Mouse (Mus musculus) heart, embryonic 13.5 days (tissue): Measurements from ENCODE around the gene Ntrk1. TPM values are rescaled to one million over a fixed set of nuclear protein-coding genes. Genes with fewer than 3 reads are reported as not detected.
"Not testable (repeated sequence)": the region's sequence is repeated elsewhere in the genome, so short reads cannot be mapped to it uniquely, and the experiment has no call there.

Experiments
- ATAC-seq: fragments of 200-750 bp; cut with Nextera tagmentation; 2 replicates; pipeline ENCODE4 v1.8.0; 2017; ENCODE audit warnings: moderate TSS enrichment; ENCODE audit not compliant: insufficient number of reproducible peaks, low FRiP score, low TSS enrichment; ENCODE audit errors: extremely low read depth
- H3K27ac ChIP-seq: fragments of 300-500 bp; sonication (generic); replicated peaks from 2 replicates; pipeline ENCODE4 v1.5.1; 2015; ENCODE audit warnings: moderate library complexity, mild to moderate bottlenecking, inconsistent platforms
- H3K27me3 ChIP-seq: fragments of 300-500 bp; sonication (generic); replicated peaks from 2 replicates; pipeline ENCODE4 v1.6.1; 2015; ENCODE audit warnings: mild to moderate bottlenecking, inconsistent platforms
- H3K36me3 ChIP-seq: fragments of 300-500 bp; sonication (generic); 2 replicates; pipeline ENCODE4 v1.6.1; 2015; ENCODE audit warnings: mild to moderate bottlenecking, inconsistent platforms
- H3K4me1 ChIP-seq: fragments of 300-500 bp; sonication (generic); 2 replicates; pipeline ENCODE4 v1.6.1; 2015; ENCODE audit warnings: inconsistent platforms
- H3K4me2 ChIP-seq: fragments of 300-500 bp; sonication (generic); 2 replicates; pipeline ENCODE4 v1.6.1; 2015; ENCODE audit warnings: inconsistent platforms, mild to moderate bottlenecking, moderate library complexity
- H3K4me3 ChIP-seq: fragments of 300-500 bp; sonication (generic); 2 replicates; pipeline ENCODE4 v1.5.1; 2015; ENCODE audit warnings: moderate library complexity, mild to moderate bottlenecking, inconsistent platforms
- H3K9ac ChIP-seq: fragments of 300-500 bp; sonication (generic); 2 replicates; pipeline ENCODE4 v1.6.1; 2015; ENCODE audit warnings: inconsistent platforms, mild to moderate bottlenecking, moderate library complexity
- H3K9me3 ChIP-seq: fragments of 300-500 bp; sonication (generic); 2 replicates; pipeline ENCODE4 v1.6.1; 2016; ENCODE audit warnings: inconsistent platforms
- WGBS: fragments of 180-500 bp; shearing (Covaris S2); methylation state at CpG from one replicate; pipeline ENCODE4 v1.1.7; 2015; ENCODE audit warnings: mixed read lengths; 5-methylcytosine and 5-hydroxymethylcytosine counted together
- polyA plus RNA-seq: library from polyadenylated mRNA; unstranded; fragments of >200 nt; fragmentation: Nextera tagmentation; extraction: Ambion mirVana; gene quantifications from 2 replicates; pipeline ENCODE4 v1.2.1, GENCODE M21; 2015

Gene Ntrk1
- polyA plus RNA-seq, result 0.66 and 1.5 TPM in 2 replicates

- Histone ChIP-seq H3K36me3 (no peaks in the 10 kb centered on the region), H3K9ac (peak within 1 kb of the TSS; percentile 47; the same call in 1 of the 2 replicates), H3K27ac (no peak within 1 kb of the TSS)
Observed at GRCm38 (mm10) chr3:87794922-87795325, at the start of gene Ntrk1. Gene Ntrk1 (minus strand): TSS chr3:87795162.

GRCm38 (mm10) chr3:87840858-87841257 is 45.9 kb upstream of the Ntrk1 start:
- no peak overlapping the region for H3K27ac ChIP-seq
- H3K4me1 ChIP-seq, result no peaks in the 10 kb centered on the region
- H3K9ac ChIP-seq, result no peak overlapping the region
- H3K9me3 ChIP-seq, result no peaks in the 10 kb centered on the region
- ATAC-seq, result no peak
- no peak overlapping the region for H3K4me2 ChIP-seq
- H3K4me3 ChIP-seq, result no peak overlapping the region
- no peaks in the 10 kb centered on the region for H3K36me3 ChIP-seq
- peaks cover 21% of the 10 kb centered on the region for H3K27me3 ChIP-seq

More at GRCm38 (mm10) chr3:87794922-87795325, at the start of gene Ntrk1:
- peaks cover 29% of the 10 kb centered on the region for H3K4me1 ChIP-seq
- peaks cover 100% of the 10 kb centered on the region for H3K27me3 ChIP-seq
- no peak for ATAC-seq
- 2% methylated on average over 47 of the region's 47 CpGs for WGBS
- H3K4me3 ChIP-seq, result peak within 1 kb of the TSS; percentile 39
- no peaks in the 10 kb centered on the region for H3K9me3 ChIP-seq
- H3K4me2 ChIP-seq, result peak within 1 kb of the TSS; percentile 62

GRCm38 (mm10) chr3:87838622-87839021 is 43.7 kb upstream of the Ntrk1 start:
- Histone ChIP-seq H3K4me1 (no peaks in the 10 kb centered on the region), H3K4me2 (no peak overlapping the region), H3K9ac (no peak overlapping the region), H3K27me3 (peaks cover 21% of the 10 kb centered on the region), H3K4me3 (no peak overlapping the region), H3K27ac (no peak overlapping the region), H3K9me3 (no peaks in the 10 kb centered on the region), H3K36me3 (no peaks in the 10 kb centered on the region)
- 3% methylated on average over 4 of the region's 4 CpGs for WGBS
- ATAC-seq, result no peak

GRCm38 (mm10) chr3:87833482-87833881 is 38.5 kb upstream of the Ntrk1 start:
- Histone ChIP-seq H3K9ac (no peak overlapping the region), H3K27ac (no peak overlapping the region), H3K4me2 (no peak overlapping the region), H3K27me3 (no peaks in the 10 kb centered on the region), H3K9me3 (no peaks in the 10 kb centered on the region), H3K36me3 (no peaks in the 10 kb centered on the region), H3K4me3 (no peak overlapping the region), H3K4me1 (no peaks in the 10 kb centered on the region)
- 66% methylated on average over 5 of the region's 5 CpGs for WGBS
- ATAC-seq, result no peak

- Histone ChIP-seq H3K9ac (no peak overlapping the region), H3K4me2 (no peak overlapping the region), H3K4me1 (no peaks in the 10 kb centered on the region), H3K27ac (no peak overlapping the region), H3K9me3 (no peaks in the 10 kb centered on the region), H3K36me3 (no peaks in the 10 kb centered on the region), H3K4me3 (no peak overlapping the region), H3K27me3 (no peaks in the 10 kb centered on the region)
- WGBS, result 69% methylated on average over 7 of the region's 7 CpGs
- ATAC-seq, result no peak
Observed at GRCm38 (mm10) chr3:87832109-87832859, 37.3 kb upstream of the Ntrk1 start.

GRCm38 (mm10) chr3:87829025-87829424 is 34.1 kb upstream of the Ntrk1 start:
- Histone ChIP-seq H3K4me2 (no peak overlapping the region), H3K27ac (no peak overlapping the region), H3K9me3 (no peaks in the 10 kb centered on the region), H3K4me1 (no peaks in the 10 kb centered on the region), H3K4me3 (no peak overlapping the region), H3K36me3 (no peaks in the 10 kb centered on the region), H3K27me3 (peaks cover 6% of the 10 kb centered on the region; the same call in 1 of the 2 replicates), H3K9ac (no peak overlapping the region)
- ATAC-seq, result no peak
- 44% methylated on average over 10 of the region's 10 CpGs for WGBS

- 35% methylated on average over 4 of the region's 4 CpGs for WGBS
- Histone ChIP-seq H3K9me3 (no peaks in the 10 kb centered on the region), H3K4me2 (no peak overlapping the region), H3K4me1 (no peaks in the 10 kb centered on the region), H3K4me3 (no peak overlapping the region), H3K27ac (no peak overlapping the region), H3K9ac (no peak overlapping the region), H3K36me3 (no peaks in the 10 kb centered on the region), H3K27me3 (peaks cover 6% of the 10 kb centered on the region; the same call in 1 of the 2 replicates)
- no peak for ATAC-seq
Observed at GRCm38 (mm10) chr3:87828435-87828834, 33.5 kb upstream of the Ntrk1 start.

GRCm38 (mm10) chr3:87824206-87824605 is 29.2 kb upstream of the Ntrk1 start, which contains the start of gene Pear1:
Gene Pear1 (minus strand): TSS chr3:87824306.
- H3K4me2 ChIP-seq, H3K9ac ChIP-seq, ATAC-seq, H3K4me3 ChIP-seq, H3K36me3 ChIP-seq, H3K4me1 ChIP-seq, H3K9me3 ChIP-seq, H3K27ac ChIP-seq: not testable (repeated sequence)
- H3K27me3 ChIP-seq, result peaks cover 28% of the 10 kb centered on the region
- WGBS, result 96% methylated on average over 1 of the region's 1 CpGs

GRCm38 (mm10) chr3:87818226-87818625 is 23.3 kb upstream of the Ntrk1 start:
- H3K4me3 ChIP-seq, result no peak overlapping the region
- peaks cover 79% of the 10 kb centered on the region for H3K27me3 ChIP-seq
- H3K27ac ChIP-seq, result no peak overlapping the region
- no peak overlapping the region for H3K9ac ChIP-seq
- H3K4me1 ChIP-seq, result peaks cover 5% of the 10 kb centered on the region
- H3K4me2 ChIP-seq, result no peak overlapping the region
- no peaks in the 10 kb centered on the region for H3K9me3 ChIP-seq
- 57% methylated on average over 12 of the region's 12 CpGs for WGBS
- H3K36me3 ChIP-seq, result no peaks in the 10 kb centered on the region
- ATAC-seq, result no peak

- WGBS, result 6% methylated on average over 12 of the region's 12 CpGs
- no peaks in the 10 kb centered on the region for H3K9me3 ChIP-seq
- no peak overlapping the region for H3K4me3 ChIP-seq
- H3K36me3 ChIP-seq, result no peaks in the 10 kb centered on the region
- H3K9ac ChIP-seq, result peak overlapping the region; percentile 45; the same call in 1 of the 2 replicates
- ATAC-seq, result no peak
- peak overlapping the region; percentile 38 for H3K4me2 ChIP-seq
- no peak overlapping the region for H3K27ac ChIP-seq
- peaks cover 88% of the 10 kb centered on the region for H3K27me3 ChIP-seq
- H3K4me1 ChIP-seq, result peaks cover 5% of the 10 kb centered on the region
Observed at GRCm38 (mm10) chr3:87816646-87817093, 21.7 kb upstream of the Ntrk1 start.

GRCm38 (mm10) chr3:87816166-87816565 is 21.2 kb upstream of the Ntrk1 start:
- Histone ChIP-seq H3K27ac (no peak overlapping the region), H3K9me3 (no peaks in the 10 kb centered on the region), H3K4me2 (peak overlapping the region; percentile 38), H3K27me3 (peaks cover 90% of the 10 kb centered on the region), H3K4me1 (peaks cover 5% of the 10 kb centered on the region), H3K9ac (peak overlapping the region; percentile 45; the same call in 1 of the 2 replicates), H3K36me3 (no peaks in the 10 kb centered on the region), H3K4me3 (no peak overlapping the region)
- 41% methylated on average over 6 of the region's 6 CpGs for WGBS
- ATAC-seq, result no peak

- ATAC-seq, result no peak
- peaks cover 15% of the 10 kb centered on the region for H3K4me1 ChIP-seq
- no peak overlapping the region for H3K4me3 ChIP-seq
- H3K27me3 ChIP-seq, result peaks cover 97% of the 10 kb centered on the region
- H3K9me3 ChIP-seq, result no peaks in the 10 kb centered on the region
- H3K27ac ChIP-seq, result no peak overlapping the region
- no peak overlapping the region for H3K9ac ChIP-seq
- no peak overlapping the region for H3K4me2 ChIP-seq
- no peaks in the 10 kb centered on the region for H3K36me3 ChIP-seq
- WGBS, result 40% methylated on average over 10 of the region's 10 CpGs
Observed at GRCm38 (mm10) chr3:87812873-87813272, 17.9 kb upstream of the Ntrk1 start.
